Mouse (Mus musculus) ES-E14 (cell line): Measurements from ENCODE around the gene Timm8a1.

Experiments used
- CHD2 ChIP-seq: IDR thresholded peaks from 2 replicates; pipeline ENCODE4 v1.6.1; 2014; ENCODE audit warnings: mild to moderate bottlenecking, low read depth, low read length, inconsistent platforms
- HCFC1 ChIP-seq: IDR thresholded peaks from 2 replicates; pipeline ENCODE4 v1.6.1; 2012; ENCODE audit warnings: low read length, inconsistent platforms, borderline replicate concordance; ENCODE audit not compliant: insufficient read depth
- MAFK ChIP-seq: IDR thresholded peaks from 2 replicates; pipeline ENCODE4 v1.6.1; 2014; ENCODE audit warnings: mild to moderate bottlenecking, low read depth, low read length, inconsistent platforms; ENCODE audit not compliant: insufficient read depth
- ZC3H11A ChIP-seq: IDR thresholded peaks from 2 replicates; pipeline ENCODE4 v1.6.1; 2012; ENCODE audit warnings: low read depth, mild to moderate bottlenecking, inconsistent platforms, low read length, borderline replicate concordance
- ZNF384 ChIP-seq: IDR thresholded peaks from 2 replicates; pipeline ENCODE4 v1.6.1; 2012; ENCODE audit warnings: low read depth, low read length, inconsistent platforms

- TF ChIP-seq CHD2 (no peak), ZC3H11A (no peak), MAFK (no peak), HCFC1 (no peak), ZNF384 (no peak)
Observed at GRCm38 (mm10) chrX:134540414-134541135, 1.1 kb downstream of the Timm8a1 start.
